Mouse (Mus musculus): Measurements from ENCODE around the gene Wwc1. TPM values are rescaled to one million over a fixed set of nuclear protein-coding genes. Genes with fewer than 3 reads are reported as not detected.

Gene Wwc1
- total and polyA plus RNA-seq, 2 experiments = 11.3 to 25.0 TPM

DNA sequence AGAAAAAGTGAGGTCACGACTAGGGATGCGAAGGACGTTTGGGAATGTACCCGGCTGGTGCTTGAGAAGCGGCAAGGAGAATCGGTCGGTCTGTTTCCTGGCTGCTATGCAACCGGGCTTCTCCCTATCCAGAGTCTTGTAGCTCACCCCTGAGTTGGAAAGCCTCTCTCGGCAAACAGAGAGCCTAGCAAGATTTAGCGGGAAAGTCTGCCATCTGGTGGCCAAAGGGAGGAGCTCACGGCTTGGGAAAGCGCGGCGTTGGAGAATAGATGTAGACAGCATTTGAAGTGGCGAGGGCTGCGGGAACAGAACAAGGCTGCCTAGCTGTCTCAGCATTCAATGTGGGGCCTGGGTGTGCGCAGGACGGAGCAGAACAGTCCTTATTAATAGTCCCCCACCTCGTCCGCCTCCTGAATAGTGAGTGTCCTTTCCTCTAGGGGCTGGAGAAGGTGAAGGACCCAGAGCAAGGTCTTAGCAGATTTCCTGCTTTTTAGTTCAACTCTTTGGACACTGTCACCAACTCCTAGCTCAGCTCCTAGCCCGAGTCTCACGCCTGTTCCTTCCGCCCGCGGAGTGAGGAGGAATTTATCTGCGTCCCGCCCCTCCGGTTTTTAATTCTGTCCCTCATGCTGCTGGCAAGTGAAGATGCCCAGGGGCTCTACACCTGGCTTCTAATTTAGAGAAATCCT is 21.1 kb upstream of the Wwc1 start:
- no peaks in the 10 kb centered on the region; the same call in 1 of the 2 replicates for H3K4me1 ChIP-seq (ENCODE audit: control insufficient read depth, insufficient read depth, low read length)
- no peaks in the 10 kb centered on the region for H3K79me2 ChIP-seq (ENCODE audit: control insufficient read depth, insufficient read depth, low read length)
- peak; percentile 73 for DNase-seq (ENCODE audit: extremely low read depth, low read depth, low spot score)
- TF ChIP-seq CTCF (IDR thresholded peaks at IDR 0.05; ENCODE audit: low read depth, low read length) = peak; percentile 90
- TF ChIP-seq POLR2A (IDR thresholded peaks at IDR 0.05; ENCODE audit: extremely low read depth, insufficient read depth, low read length) = no peak
- no peaks in the 10 kb centered on the region for H3K36me3 ChIP-seq (ENCODE audit: control insufficient read depth, insufficient read depth, low read length)
- H3K27me3 ChIP-seq (ENCODE audit: control insufficient read depth, insufficient read depth, low read length) = no peaks in the 10 kb centered on the region
- 7% methylated on average over 28 of the region's 28 CpGs for WGBS
- no peak overlapping the region for H3K27ac ChIP-seq (replicated peaks; ENCODE audit: insufficient read depth, low read depth, low read length)
- H3K4me3 ChIP-seq (ENCODE audit: insufficient read depth, low read depth, low read length) = no peak overlapping the region; the same call in 1 of the 2 replicates
- H3K9ac ChIP-seq (ENCODE audit: low read depth, low read length) = peak overlapping the region; percentile 9; the same call in 1 of the 2 replicates

- no peak for DNase-seq (ENCODE audit: extremely low read depth, low read depth, low spot score)
- WGBS = 19% methylated on average over 10 of the region's 10 CpGs
- H3K9ac ChIP-seq (ENCODE audit: low read depth, low read length) = peak overlapping the region; percentile 9; the same call in 1 of the 2 replicates
- H3K4me3 ChIP-seq (ENCODE audit: insufficient read depth, low read depth, low read length) = no peak overlapping the region; the same call in 1 of the 2 replicates
- H3K36me3 ChIP-seq (ENCODE audit: control insufficient read depth, insufficient read depth, low read length) = no peaks in the 10 kb centered on the region
- H3K4me1 ChIP-seq (ENCODE audit: control insufficient read depth, insufficient read depth, low read length) = no peaks in the 10 kb centered on the region; the same call in 1 of the 2 replicates
- no peaks in the 10 kb centered on the region for H3K79me2 ChIP-seq (ENCODE audit: control insufficient read depth, insufficient read depth, low read length)
- no peak overlapping the region for H3K27ac ChIP-seq (replicated peaks; ENCODE audit: insufficient read depth, low read depth, low read length)
- TF ChIP-seq POLR2A (IDR thresholded peaks at IDR 0.05; ENCODE audit: extremely low read depth, insufficient read depth, low read length) (no peak), CTCF (IDR thresholded peaks at IDR 0.05; ENCODE audit: low read depth, low read length) (no peak)
- no peaks in the 10 kb centered on the region for H3K27me3 ChIP-seq (ENCODE audit: control insufficient read depth, insufficient read depth, low read length)
Observed at GRCm38 (mm10) chr11:36000585-36001281, 20.4 kb upstream of the Wwc1 start.

- 54% methylated on average over 4 of the region's 4 CpGs for WGBS
- TF ChIP-seq POLR2A (IDR thresholded peaks at IDR 0.05; ENCODE audit: extremely low read depth, insufficient read depth, low read length) (no peak), CTCF (IDR thresholded peaks at IDR 0.05; ENCODE audit: low read depth, low read length) (no peak)
- H3K4me3 ChIP-seq (ENCODE audit: insufficient read depth, low read depth, low read length) = no peak overlapping the region
- H3K36me3 ChIP-seq (ENCODE audit: control insufficient read depth, insufficient read depth, low read length) = no peaks in the 10 kb centered on the region
- no peaks in the 10 kb centered on the region for H3K79me2 ChIP-seq (ENCODE audit: control insufficient read depth, insufficient read depth, low read length)
- H3K9ac ChIP-seq (ENCODE audit: low read depth, low read length) = no peak overlapping the region
- DNase-seq (ENCODE audit: extremely low read depth, low read depth, low spot score) = no peak
- H3K27ac ChIP-seq (replicated peaks; ENCODE audit: insufficient read depth, low read depth, low read length) = no peak overlapping the region
- no peaks in the 10 kb centered on the region; the same call in 1 of the 2 replicates for H3K4me1 ChIP-seq (ENCODE audit: control insufficient read depth, insufficient read depth, low read length)
- no peaks in the 10 kb centered on the region for H3K27me3 ChIP-seq (ENCODE audit: control insufficient read depth, insufficient read depth, low read length)
Observed at GRCm38 (mm10) chr11:36000038-36000437, 19.7 kb upstream of the Wwc1 start.

GRCm38 (mm10) chr11:35998048-35998447 is 17.7 kb upstream of the Wwc1 start:
- Histone ChIP-seq H3K27ac (replicated peaks; ENCODE audit: insufficient read depth, low read depth, low read length) (no peak overlapping the region), H3K9ac (ENCODE audit: low read depth, low read length) (no peak overlapping the region), H3K36me3 (ENCODE audit: control insufficient read depth, insufficient read depth, low read length) (no peaks in the 10 kb centered on the region), H3K27me3 (ENCODE audit: control insufficient read depth, insufficient read depth, low read length) (no peaks in the 10 kb centered on the region), H3K4me3 (ENCODE audit: insufficient read depth, low read depth, low read length) (no peak overlapping the region), H3K4me1 (ENCODE audit: control insufficient read depth, insufficient read depth, low read length) (no peaks in the 10 kb centered on the region; the same call in 1 of the 2 replicates), H3K79me2 (ENCODE audit: control insufficient read depth, insufficient read depth, low read length) (no peaks in the 10 kb centered on the region)
- TF ChIP-seq POLR2A (IDR thresholded peaks at IDR 0.05; ENCODE audit: extremely low read depth, insufficient read depth, low read length) = no peak
- no peak for TF ChIP-seq CTCF (IDR thresholded peaks at IDR 0.05; ENCODE audit: low read depth, low read length)
- 83% methylated on average over 12 of the region's 12 CpGs for WGBS
- no peak for DNase-seq (ENCODE audit: extremely low read depth, low read depth, low spot score)

DNA sequence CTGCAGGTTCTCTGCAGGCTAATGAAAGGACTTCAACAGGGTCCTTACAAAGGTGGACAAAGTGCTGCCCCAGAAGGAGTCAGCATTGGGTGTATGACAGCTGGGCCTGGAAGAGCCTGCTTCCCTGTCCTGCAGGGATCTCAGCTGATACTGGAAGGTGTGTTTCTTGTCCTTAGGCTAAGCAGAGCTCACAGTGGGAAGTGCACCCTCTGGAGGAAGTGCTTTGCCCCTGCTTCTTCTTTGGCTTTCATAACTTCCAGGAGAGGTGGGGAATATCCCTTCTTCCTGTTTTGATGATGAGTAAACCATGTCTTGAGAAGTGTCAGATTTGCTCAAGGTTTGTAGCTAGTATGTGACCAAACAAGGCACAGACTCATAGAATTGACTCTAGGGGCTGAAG is 15.0 kb upstream of the Wwc1 start:
- Histone ChIP-seq H3K36me3 (ENCODE audit: control insufficient read depth, insufficient read depth, low read length) (no peaks in the 10 kb centered on the region), H3K79me2 (ENCODE audit: control insufficient read depth, insufficient read depth, low read length) (no peaks in the 10 kb centered on the region), H3K27me3 (ENCODE audit: control insufficient read depth, insufficient read depth, low read length) (no peaks in the 10 kb centered on the region), H3K4me1 (ENCODE audit: control insufficient read depth, insufficient read depth, low read length) (no peaks in the 10 kb centered on the region), H3K4me3 (ENCODE audit: insufficient read depth, low read depth, low read length) (no peak overlapping the region), H3K27ac (replicated peaks; ENCODE audit: insufficient read depth, low read depth, low read length) (no peak overlapping the region), H3K9ac (ENCODE audit: low read depth, low read length) (no peak overlapping the region)
- peak; percentile 33 for DNase-seq (ENCODE audit: extremely low read depth, low read depth, low spot score)
- TF ChIP-seq POLR2A (IDR thresholded peaks at IDR 0.05; ENCODE audit: extremely low read depth, insufficient read depth, low read length) (no peak), CTCF (IDR thresholded peaks at IDR 0.05; ENCODE audit: low read depth, low read length) (peak; percentile 23; the same call in 1 of the 2 replicates)

Data from liver, adult 2 months (tissue).